Mouse (Mus musculus): ENCODE results near the gene Fxyd1.
A peak's percentile ranks its signal among the peaks of the same experiment; 100 is the strongest.

The Fxyd1 gene

GRCm38 (mm10) chr7:31077885-31078445 lies 21.0 kb upstream of the Fxyd1 start:
- no peak for DNase-seq (ENCODE audit: low spot score in 2 of 2)

GRCm38 (mm10) chr7:31077470-31077869 lies 20.5 kb upstream of the Fxyd1 start:
- DNase-seq (ENCODE audit: low spot score in 2 of 2), result no peak

GRCm38 (mm10) chr7:31076492-31076891 lies 19.5 kb upstream of the Fxyd1 start, which contains the start of gene Fxyd3:
Gene Fxyd3, minus strand, starts transcription at chr7:31076704.
- DNase-seq (ENCODE audit: low spot score in 2 of 2), result no peak

GRCm38 (mm10) chr7:31074713-31075069 lies 17.7 kb upstream of the Fxyd1 start:
- DNase-seq (ENCODE audit: low spot score in 2 of 2), result no peak

GRCm38 (mm10) chr7:31074061-31074712 lies 17.2 kb upstream of the Fxyd1 start:
- DNase-seq (ENCODE audit: low spot score in 2 of 2), result no peak

GRCm38 (mm10) chr7:31073546-31073945 lies 16.5 kb upstream of the Fxyd1 start:
- no peak for DNase-seq (ENCODE audit: low spot score in 2 of 2)

- no peak for DNase-seq (ENCODE audit: low spot score in 2 of 2)
Measured at GRCm38 (mm10) chr7:31072326-31072725, 15.3 kb upstream of the Fxyd1 start.

- DNase-seq (ENCODE audit: low spot score in 2 of 2), result no peak
Measured at GRCm38 (mm10) chr7:31070324-31070723, 13.3 kb upstream of the Fxyd1 start.

GRCm38 (mm10) chr7:31069491-31069890 lies 12.5 kb upstream of the Fxyd1 start:
- no peak for DNase-seq (ENCODE audit: low spot score in 2 of 2)

GRCm38 (mm10) chr7:31067836-31068235 lies 10.8 kb upstream of the Fxyd1 start:
- DNase-seq (ENCODE audit: low spot score in 2 of 2), result no peak

GRCm38 (mm10) chr7:31063074-31063560 lies 6.1 kb upstream of the Fxyd1 start:
- DNase-seq (ENCODE audit: low spot score in 2 of 2), result no peak

GRCm38 (mm10) chr7:31060621-31061010 lies 3.6 kb upstream of the Fxyd1 start:
- DNase-seq (ENCODE audit: low spot score in 2 of 2), result no peak

- no peak for DNase-seq (ENCODE audit: low spot score in 2 of 2)
Measured at GRCm38 (mm10) chr7:31059919-31060620, 3.1 kb upstream of the Fxyd1 start.

GRCm38 (mm10) chr7:31059108-31059507 lies 2.1 kb upstream of the Fxyd1 start, which contains the start of gene Lgi4:
Gene Lgi4, plus strand, starts transcription at chr7:31059342.
- peak; percentile 72 to 91 for DNase-seq (ENCODE audit: low spot score in 2 of 2)

GRCm38 (mm10) chr7:31058211-31058610 lies 1.2 kb upstream of the Fxyd1 start:
- no peak for DNase-seq (ENCODE audit: low spot score in 2 of 2)

- DNase-seq (ENCODE audit: low spot score in 2 of 2), result no peak
Measured at GRCm38 (mm10) chr7:31057730-31058129, 731 bp upstream of the Fxyd1 start.

- no peak for DNase-seq (ENCODE audit: low spot score in 2 of 2)
Measured at GRCm38 (mm10) chr7:31056448-31056847, 551 bp downstream of the Fxyd1 start.

GRCm38 (mm10) chr7:31055883-31056282 lies 1.1 kb downstream of the Fxyd1 start:
- no peak for DNase-seq (ENCODE audit: low spot score in 2 of 2)

- no peak for DNase-seq (ENCODE audit: low spot score in 2 of 2)
Measured at GRCm38 (mm10) chr7:31055354-31055824, 1.6 kb downstream of the Fxyd1 start.

GRCm38 (mm10) chr7:31054661-31055320 lies 2.2 kb downstream of the Fxyd1 start:
- no peak for DNase-seq (ENCODE audit: low spot score in 2 of 2)

GRCm38 (mm10) chr7:31053882-31054447 lies 3.0 kb downstream of the Fxyd1 start:
- DNase-seq (ENCODE audit: low spot score in 2 of 2), result no peak

Data from spleen, postnatal 4 days (tissue).